Mouse (Mus musculus) kidney, postnatal 0 days (tissue): ENCODE measurements around the gene Peak1. TPM values are rescaled to one million over a fixed set of nuclear protein-coding genes. Genes with fewer than 3 reads are reported as not detected.

Experiments
- ATAC-seq: fragments of 200-750 bp; cut with Nextera tagmentation; replicated peaks from 2 replicates; pipeline ENCODE4 v1.8.0; 2017; ENCODE audit warnings: low read depth, moderate number of reproducible peaks, moderate TSS enrichment, moderate library complexity; ENCODE audit not compliant: low FRiP score
- DNase-seq: peaks from one replicate; pipeline ENCODE4 v3.0.0-alpha.2; 2016; ENCODE audit warnings: low spot score
- H3K27ac ChIP-seq: fragments of 300-500 bp; sonication (generic); 2 replicates; pipeline ENCODE4 v1.5.1; 2014; ENCODE audit warnings: mild to moderate bottlenecking
- H3K27me3 ChIP-seq: fragments of 300-500 bp; sonication (generic); 2 replicates; pipeline ENCODE4 v1.6.1; 2014; ENCODE audit warnings: low read length, mixed read lengths; ENCODE audit not compliant: insufficient read depth
- H3K36me3 ChIP-seq: fragments of 300-500 bp; sonication (generic); 2 replicates; pipeline ENCODE4 v1.6.1; 2014; ENCODE audit warnings: low read length, mixed read lengths; ENCODE audit not compliant: insufficient read depth
- H3K4me1 ChIP-seq: fragments of 300-500 bp; sonication (generic); replicated peaks from 2 replicates; pipeline ENCODE4 v1.6.1; 2014; ENCODE audit warnings: antibody characterized with exemption, low read length, mixed read lengths; ENCODE audit not compliant: insufficient read depth
- H3K4me2 ChIP-seq: fragments of 300-500 bp; sonication (generic); 2 replicates; pipeline ENCODE4 v1.6.1; 2014; ENCODE audit warnings: mild to moderate bottlenecking, low read length, moderate library complexity, mixed read lengths
- H3K4me3 ChIP-seq: fragments of 300-500 bp; sonication (generic); replicated peaks from 2 replicates; pipeline ENCODE4 v1.5.1; 2014; ENCODE audit warnings: low read depth, low read length
- H3K9ac ChIP-seq: fragments of 300-500 bp; sonication (generic); 2 replicates; pipeline ENCODE4 v1.6.1; 2014; ENCODE audit warnings: low read depth, low read length
- H3K9me3 ChIP-seq: fragments of 300-500 bp; sonication (generic); replicated peaks from 2 replicates; pipeline ENCODE4 v1.6.1; 2016; ENCODE audit warnings: low read length, inconsistent platforms, mixed read lengths
- CTCF ChIP-seq: IDR thresholded peaks from 2 replicates; pipeline ENCODE4 v1.5.1; 2016; ENCODE audit warnings: antibody characterized with exemption, low read depth, mild to moderate bottlenecking, moderate library complexity
- WGBS: fragments of 180-500 bp; shearing (Covaris S2); extraction: QIAGEN DNeasy Blood & Tissue Kit; methylation state at CpG from one replicate; pipeline ENCODE4 v1.1.7; 2014; 5-methylcytosine and 5-hydroxymethylcytosine counted together
- polyA plus RNA-seq: library from polyadenylated mRNA; unstranded; fragments of >200 nt; fragmentation: Nextera tagmentation; extraction: Ambion mirVana; gene quantifications from 2 replicates; pipeline ENCODE4 v1.2.1, GENCODE M21; 2015

Peak1 gene
- polyA plus RNA-seq, 1 experiment from 2014 or later = 12.2 TPM

GRCm38 (mm10) chr9:56255676-56256432 is 162.0 kb downstream of the Peak1 start:
- 0 out of 2 replicates have a peak, but pooled peaks cover 17% of the 10 kb centered on the region for H3K36me3 ChIP-seq
- 70% methylated on average over 6 of the region's 6 CpGs for WGBS
- H3K4me1 ChIP-seq = no peaks in the 10 kb centered on the region
- H3K9ac ChIP-seq = no peak overlapping the region
- no peak for TF ChIP-seq CTCF
- H3K27me3 ChIP-seq = no peaks in the 10 kb centered on the region
- H3K4me3 ChIP-seq = no peak overlapping the region
- H3K4me2 ChIP-seq = no peak overlapping the region
- no peak overlapping the region for H3K27ac ChIP-seq
- ATAC-seq = no peak
- no peak for DNase-seq
- H3K9me3 ChIP-seq = peaks cover 6% of the 10 kb centered on the region

- Histone ChIP-seq H3K36me3 (0 out of 2 replicates have a peak, but pooled peaks cover 9% of the 10 kb centered on the region), H3K4me2 (no peak overlapping the region), H3K27me3 (no peaks in the 10 kb centered on the region), H3K9me3 (no peaks in the 10 kb centered on the region), H3K27ac (no peak overlapping the region), H3K4me3 (no peak overlapping the region), H3K9ac (no peak overlapping the region), H3K4me1 (no peaks in the 10 kb centered on the region)
- DNase-seq (no peak), ATAC-seq (no peak)
- WGBS = 73% methylated on average over 8 of the region's 8 CpGs
- TF ChIP-seq CTCF = no peak
Measured at GRCm38 (mm10) chr9:56244336-56244735, 173.5 kb downstream of the Peak1 start.

- H3K4me1 ChIP-seq = no peaks in the 10 kb centered on the region
- 53% methylated on average over 7 of the region's 7 CpGs for WGBS
- H3K27ac ChIP-seq = no peak overlapping the region
- no peaks in the 10 kb centered on the region for H3K27me3 ChIP-seq
- ATAC-seq (no peak), DNase-seq (no peak)
- H3K4me3 ChIP-seq = no peak overlapping the region
- no peaks in the 10 kb centered on the region for H3K9me3 ChIP-seq
- TF ChIP-seq CTCF = no peak
- H3K4me2 ChIP-seq = no peak overlapping the region
- H3K9ac ChIP-seq = no peak overlapping the region
- H3K36me3 ChIP-seq = 0 out of 2 replicates have a peak, but pooled peaks cover 9% of the 10 kb centered on the region
Measured at GRCm38 (mm10) chr9:56243885-56244284, 174.0 kb downstream of the Peak1 start.

- Histone ChIP-seq H3K9me3 (no peaks in the 10 kb centered on the region), H3K36me3 (0 out of 2 replicates have a peak, but pooled peaks cover 6% of the 10 kb centered on the region), H3K9ac (no peak overlapping the region), H3K4me3 (no peak overlapping the region), H3K4me1 (no peaks in the 10 kb centered on the region), H3K4me2 (no peak overlapping the region), H3K27ac (no peak overlapping the region), H3K27me3 (no peaks in the 10 kb centered on the region)
- peak; percentile 60 for DNase-seq
- no peak for ATAC-seq
- 44% methylated on average over 3 of the region's 3 CpGs for WGBS
- TF ChIP-seq CTCF = no peak
Measured at GRCm38 (mm10) chr9:56242686-56243085, 175.2 kb downstream of the Peak1 start.

- 90% methylated on average over 5 of the region's 5 CpGs for WGBS
- Histone ChIP-seq H3K4me2 (no peak overlapping the region), H3K36me3 (0 out of 2 replicates have a peak, but pooled peaks cover 4% of the 10 kb centered on the region), H3K4me1 (no peaks in the 10 kb centered on the region), H3K9ac (no peak overlapping the region), H3K27me3 (no peaks in the 10 kb centered on the region), H3K9me3 (no peaks in the 10 kb centered on the region), H3K4me3 (no peak overlapping the region), H3K27ac (no peak overlapping the region)
- TF ChIP-seq CTCF = no peak
- DNase-seq = no peak
- no peak for ATAC-seq
Measured at GRCm38 (mm10) chr9:56241076-56241475, 176.8 kb downstream of the Peak1 start.

GRCm38 (mm10) chr9:56235871-56236298 is 182.0 kb downstream of the Peak1 start:
- Histone ChIP-seq H3K27me3 (no peaks in the 10 kb centered on the region), H3K9me3 (no peaks in the 10 kb centered on the region), H3K27ac (no peak overlapping the region), H3K4me1 (no peaks in the 10 kb centered on the region), H3K36me3 (no peaks in the 10 kb centered on the region), H3K9ac (no peak overlapping the region), H3K4me3 (no peak overlapping the region), H3K4me2 (no peak overlapping the region)
- no peak for ATAC-seq
- no peak for DNase-seq
- WGBS = 44% methylated on average over 6 of the region's 6 CpGs
- TF ChIP-seq CTCF = no peak
